Mouse (Mus musculus) embryo, embryonic 10.5 days (tissue): ENCODE measurements around the gene Eef1akmt2.

Experiments used
- DNase-seq: peaks from one replicate; pipeline ENCODE4 v3.0.0-alpha.2; 2015; ENCODE audit warnings: low spot score

Gene Eef1akmt2

DNA sequence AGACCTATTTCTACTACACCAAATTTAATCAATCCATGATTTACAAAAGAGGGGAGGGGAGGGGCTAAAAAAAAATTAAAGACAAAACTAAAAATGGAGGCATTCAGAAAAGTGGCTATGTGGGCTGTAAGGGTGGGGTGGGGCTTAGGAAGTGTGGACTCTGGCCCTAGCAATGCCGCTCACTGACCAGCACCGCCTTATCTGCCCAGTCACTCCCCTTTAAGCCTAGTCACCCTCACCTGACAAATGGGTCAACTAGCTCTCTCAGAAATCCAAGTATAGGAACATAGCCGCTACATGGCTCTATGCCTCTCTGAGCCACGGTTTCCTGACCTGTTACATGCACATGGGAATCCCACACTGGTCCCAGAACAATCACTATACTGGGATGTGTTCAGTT lies 65.5 kb downstream of the Eef1akmt2 start:
- DNase-seq: no peak

DNA sequence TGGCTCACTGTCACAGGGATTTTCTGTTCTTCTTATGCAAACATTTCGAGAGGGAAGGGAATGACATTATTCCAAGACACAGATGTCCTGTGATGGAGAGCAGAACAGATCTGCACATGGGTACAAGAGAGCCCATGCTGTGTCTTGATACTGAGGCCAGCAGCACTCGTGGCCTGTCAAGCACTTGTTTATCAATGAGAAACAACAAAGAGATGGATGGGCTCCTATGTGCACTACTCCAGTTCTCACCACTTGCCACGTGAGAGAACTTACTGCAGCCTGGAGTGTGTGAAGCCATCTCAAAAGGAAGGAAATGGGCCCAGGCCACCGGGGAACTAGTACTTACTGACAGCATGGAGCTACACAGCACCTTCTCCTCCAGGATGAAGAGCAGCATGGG lies 66.0 kb downstream of the Eef1akmt2 start:
- no peak for DNase-seq

DNA sequence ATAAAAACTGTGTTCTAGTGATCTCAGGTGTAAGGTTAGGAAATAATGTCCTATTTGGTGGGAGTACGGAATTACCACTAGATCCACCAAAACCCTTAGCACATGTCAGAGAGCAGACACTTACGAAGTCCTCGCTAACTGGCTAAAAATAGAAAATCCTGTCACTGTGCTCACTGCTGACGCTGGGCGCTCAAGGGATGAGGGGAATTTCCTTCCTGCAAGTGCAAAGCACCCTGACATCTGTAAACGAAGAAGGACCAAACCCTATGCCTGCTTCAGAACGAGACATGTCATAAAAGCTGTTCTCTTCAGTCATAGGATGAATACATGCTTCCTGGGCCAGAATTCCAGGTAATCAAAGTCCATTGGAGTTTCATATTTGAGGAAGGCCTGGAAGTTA lies 66.5 kb downstream of the Eef1akmt2 start:
- DNase-seq: no peak

GRCm38 (mm10) chr7:132784101-132784500 lies 68.4 kb downstream of the Eef1akmt2 start:
- DNase-seq: no peak

DNA sequence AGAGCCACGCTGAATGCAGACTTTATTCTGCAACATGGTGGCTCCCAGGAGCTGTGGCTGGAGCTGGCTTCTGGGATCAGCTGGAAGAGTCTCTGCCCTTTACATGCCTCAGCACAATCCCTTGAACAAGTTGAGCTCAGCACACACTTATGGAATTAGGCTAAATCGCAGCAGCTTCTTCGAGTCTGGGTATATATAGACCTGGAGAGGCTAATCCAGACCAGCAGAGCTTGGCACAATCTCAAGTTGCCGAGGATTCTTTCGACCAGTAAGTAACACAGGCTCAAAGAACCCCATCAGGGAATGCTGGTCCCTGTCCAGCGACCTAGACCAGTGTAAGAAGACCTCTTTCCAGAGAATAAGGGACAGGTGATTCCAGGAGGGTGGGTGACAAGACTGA lies 70.6 kb downstream of the Eef1akmt2 start:
- no peak for DNase-seq

DNA sequence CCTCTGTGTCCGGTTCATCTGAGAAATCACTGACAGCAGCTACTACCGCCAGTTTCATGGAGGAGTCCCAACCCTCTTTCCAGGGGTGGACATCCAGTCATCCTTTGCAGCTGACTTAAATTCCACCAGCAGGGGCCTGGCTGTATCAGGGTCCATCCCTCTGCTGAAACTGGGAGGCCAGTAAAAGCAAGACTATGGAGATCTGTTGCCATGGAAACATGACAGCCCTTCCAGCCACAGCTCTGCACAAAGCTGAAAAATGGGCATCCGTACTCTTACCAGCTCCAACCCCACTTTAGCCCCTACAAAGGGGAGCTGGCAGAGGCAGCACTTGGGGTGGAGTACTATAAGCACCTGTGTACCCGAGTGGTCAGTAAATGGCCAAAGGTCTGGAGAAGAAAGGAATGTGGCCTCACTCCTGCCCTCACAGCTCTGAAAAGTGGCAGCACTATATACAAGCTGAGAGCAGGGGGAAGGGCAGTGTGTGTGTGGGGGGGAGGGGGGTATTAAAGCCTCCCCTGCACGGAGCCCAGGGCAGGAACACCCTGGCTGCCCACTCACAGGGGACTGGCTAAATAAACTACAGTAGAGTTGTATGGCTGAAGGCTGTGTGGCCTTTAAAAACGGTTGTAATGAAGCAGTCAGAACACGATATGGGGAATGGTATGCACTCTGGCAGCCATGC lies 71.2 kb downstream of the Eef1akmt2 start:
- peak; percentile 72 for DNase-seq

DNA sequence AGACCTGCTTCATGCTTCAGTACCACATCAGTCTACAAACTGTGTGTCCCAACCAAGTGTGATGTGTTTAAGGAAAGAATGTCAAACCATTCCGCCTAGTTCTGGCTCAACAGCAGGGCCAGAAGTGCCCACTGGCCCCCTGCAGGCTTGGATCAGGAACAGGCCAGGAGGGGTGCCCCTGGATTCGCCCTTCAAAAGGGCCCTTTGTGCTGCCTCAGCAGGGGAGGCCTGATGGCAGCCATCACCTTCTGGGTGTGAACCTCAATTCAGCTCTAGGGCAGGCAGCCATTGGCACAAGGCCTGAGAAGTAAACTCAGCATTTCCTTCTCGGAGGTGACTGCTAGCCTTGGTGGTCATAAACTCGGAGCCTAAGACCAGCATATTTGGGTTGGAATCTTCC lies 71.9 kb downstream of the Eef1akmt2 start:
- peak; percentile 22 for DNase-seq

DNA sequence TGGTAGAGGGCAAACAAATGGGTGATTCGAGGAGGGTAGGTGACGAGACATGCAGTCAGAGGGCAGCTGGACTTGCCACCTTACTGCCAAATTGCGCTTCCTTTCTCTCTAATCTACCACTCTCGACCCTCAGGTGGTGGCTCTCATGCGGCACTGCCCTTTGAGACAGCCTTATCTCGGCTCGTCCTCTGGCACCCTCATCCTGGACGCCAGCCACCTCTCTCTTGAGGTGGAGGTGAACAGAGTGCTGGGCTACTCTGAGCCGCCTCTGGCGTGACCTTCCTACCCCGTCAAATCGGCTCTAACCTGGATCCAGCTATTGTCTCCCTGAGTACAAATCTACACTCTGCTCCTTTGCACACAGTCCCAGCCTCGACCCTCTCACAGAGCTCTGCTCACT lies 73.8 kb downstream of the Eef1akmt2 start:
- DNase-seq: no peak

- no peak for DNase-seq
Measured at GRCm38 (mm10) chr7:132777728-132778453, 74.6 kb downstream of the Eef1akmt2 start.
